ENCODE assay signal across 10 mouse cellular contexts in the genomic region with DNA sequence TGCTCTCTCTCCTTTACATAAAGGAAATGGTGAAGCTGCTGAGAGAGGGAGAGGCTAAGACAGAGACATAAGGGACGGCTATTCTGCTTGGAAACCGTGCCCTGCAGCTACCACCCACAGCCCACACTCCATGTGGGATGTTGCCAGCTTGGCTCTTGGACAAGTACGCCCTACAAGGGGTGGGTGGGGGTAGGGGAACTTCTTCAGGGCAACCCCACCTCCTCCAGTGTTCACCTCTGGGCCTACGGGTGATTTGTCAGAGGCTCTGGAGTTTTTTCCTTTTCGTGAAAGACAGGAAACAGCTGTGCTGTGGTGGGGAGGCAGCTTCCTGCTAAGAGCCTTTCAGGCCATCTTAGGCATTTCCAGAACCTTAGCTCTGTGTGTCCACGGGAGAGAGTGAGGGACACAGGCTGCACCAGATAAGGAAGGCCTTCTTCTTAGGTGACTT. TPM values are rescaled to one million over a fixed set of nuclear protein-coding genes. Genes with fewer than 3 reads are reported as not detected.
DNase-seq lines count a peak whose midpoint lies in the region; ATAC-seq lines count a peak whose summit lies in the region.
"Had no signal": no experiment of that assay in that cellular context is flagged by ENCODE, and none has a peak within 500 bp of the region (broad histone marks: within the 10 kb centered on the region; RNA-seq: fewer than 3 reads in every experiment).

No protein-coding gene starts in this region.

- H3K36me3 ChIP-seq in hindbrain, embryonic 15.5 days: no peaks in the 10 kb centered on the region
- no peaks in the 10 kb centered on the region for H3K36me3 ChIP-seq in hindbrain, embryonic 13.5 days
- H3K36me3 ChIP-seq in forebrain, embryonic 16.5 days (ENCODE audit: control insufficient read depth, insufficient read depth): no peaks in the 10 kb centered on the region
- H3K36me3 ChIP-seq: G1E had no signal

- H3K27me3 ChIP-seq in hindbrain, embryonic 15.5 days: no peaks in the 10 kb centered on the region
- no peaks in the 10 kb centered on the region for H3K27me3 ChIP-seq in hindbrain, embryonic 13.5 days
- H3K27me3 ChIP-seq in forebrain, embryonic 16.5 days (replicated peaks; ENCODE audit: control insufficient read depth, insufficient read depth, low read length): no peaks in the 10 kb centered on the region

- peak; percentile 16 to 25 for DNase-seq in adrenal gland, postnatal 36 days
- DNase-seq in heart, adult 9 months (ENCODE audit: low spot score in 2 of 2): peak; percentile 63 to 78
- DNase-seq in kidney, postnatal 10 days: peak; percentile 68
- peak; percentile 76 for DNase-seq in lung, postnatal 10 days
- DNase-seq in natural killer cell, adult 2 months (ENCODE audit: low spot score in 2 of 2): no peak

- H3K9me3 ChIP-seq in hindbrain, embryonic 15.5 days: no peaks in the 10 kb centered on the region
- H3K9me3 ChIP-seq in hindbrain, embryonic 13.5 days: no peaks in the 10 kb centered on the region
- no peaks in the 10 kb centered on the region for H3K9me3 ChIP-seq in forebrain, embryonic 16.5 days (ENCODE audit: control insufficient read depth, low read length)
- H3K9me3 ChIP-seq: G1E had no signal

- H3K4me3 ChIP-seq in hindbrain, embryonic 15.5 days: no peak overlapping the region
- H3K4me3 ChIP-seq in hindbrain, embryonic 13.5 days: no peak overlapping the region
- H3K4me3 ChIP-seq in forebrain, embryonic 16.5 days (replicated peaks; ENCODE audit: low read length): no peak overlapping the region

- H3K4me2 ChIP-seq in hindbrain, embryonic 15.5 days: no peak overlapping the region
- no peak overlapping the region for H3K4me2 ChIP-seq in hindbrain, embryonic 13.5 days
- no peak overlapping the region for H3K4me2 ChIP-seq in forebrain, embryonic 16.5 days (ENCODE audit: low read length)

- H3K27ac ChIP-seq in hindbrain, embryonic 15.5 days (replicated peaks): 0 out of 2 replicates have a peak overlapping the region, but pooled peaks have one; percentile 25
- no peak overlapping the region for H3K27ac ChIP-seq in hindbrain, embryonic 13.5 days
- H3K27ac ChIP-seq in forebrain, embryonic 16.5 days (ENCODE audit: low read length): no peak overlapping the region

- WGBS in hindbrain, embryonic 15.5 days: 55% methylated on average over 6 of the region's 6 CpGs
- 50% methylated on average over 6 of the region's 6 CpGs for WGBS in hindbrain, embryonic 13.5 days
- 48% methylated on average over 6 of the region's 6 CpGs for WGBS in forebrain, embryonic 16.5 days

- no peak for ATAC-seq in hindbrain, embryonic 15.5 days (ENCODE audit: low FRiP score, low read depth)
- ATAC-seq in hindbrain, embryonic 13.5 days (ENCODE audit: low FRiP score): no peak
- no peak for ATAC-seq in forebrain, embryonic 16.5 days

- H3K9ac ChIP-seq in hindbrain, embryonic 15.5 days: no peak overlapping the region
- H3K9ac ChIP-seq in hindbrain, embryonic 13.5 days: no peak overlapping the region
- no peak overlapping the region for H3K9ac ChIP-seq in forebrain, embryonic 16.5 days (replicated peaks; ENCODE audit: low read depth, low read length)

- no peaks in the 10 kb centered on the region for H3K4me1 ChIP-seq in hindbrain, embryonic 15.5 days (replicated peaks)
- H3K4me1 ChIP-seq in hindbrain, embryonic 13.5 days (replicated peaks): 0 out of 2 replicates have a peak, but pooled peaks cover 2% of the 10 kb centered on the region
- no peaks in the 10 kb centered on the region for H3K4me1 ChIP-seq in forebrain, embryonic 16.5 days (replicated peaks; ENCODE audit: control insufficient read depth, insufficient read depth, low read length)

RNA-seq across cellular contexts. Expression of a gene that starts 17.1 kb away (rescaled TPM):
- 150 and 155 TPM in 2 replicates for polyA plus RNA-seq in hindbrain, embryonic 15.5 days (2015; fragmentation: Nextera tagmentation; extraction: Ambion mirVana)
- 182 and 183 TPM in 2 replicates for polyA plus RNA-seq in hindbrain, embryonic 13.5 days (2015; fragmentation: Nextera tagmentation; extraction: Ambion mirVana)
- total RNA-seq in adrenal gland, postnatal 36 days (2021): 10 to 100 TPM; 62.2 to 63.0 TPM
- 172 and 192 TPM in 2 replicates for polyA plus RNA-seq in forebrain, embryonic 16.5 days (2015; fragmentation: Nextera tagmentation; extraction: Ambion mirVana)

RNA-seq across cellular contexts. Expression of a gene that starts 34.7 kb away (rescaled TPM):
- polyA plus RNA-seq in hindbrain, embryonic 15.5 days (2015; fragmentation: Nextera tagmentation; extraction: Ambion mirVana): 1.3 and 1.6 TPM in 2 replicates
- polyA plus RNA-seq in hindbrain, embryonic 13.5 days (2015; fragmentation: Nextera tagmentation; extraction: Ambion mirVana): 2.1 and 2.8 TPM in 2 replicates
- total RNA-seq in adrenal gland, postnatal 36 days (2021): under 1 TPM in 1 of 2 experiments, not detected in 1; 0.20 TPM
- 0.81 and 1.3 TPM in 2 replicates for polyA plus RNA-seq in forebrain, embryonic 16.5 days (2015; fragmentation: Nextera tagmentation; extraction: Ambion mirVana)
- polyA plus RNA-seq: G1E; small intestine, adult 2 months had no signal

RNA-seq across cellular contexts. Expression of a gene that starts 45.1 kb away (rescaled TPM):
- 39.5 and 41.9 TPM in 2 replicates for polyA plus RNA-seq in hindbrain, embryonic 15.5 days (2015; fragmentation: Nextera tagmentation; extraction: Ambion mirVana)
- 42.5 and 45.5 TPM in 2 replicates for polyA plus RNA-seq in hindbrain, embryonic 13.5 days (2015; fragmentation: Nextera tagmentation; extraction: Ambion mirVana)
- 10 to 100 TPM; 30.0 to 31.3 TPM for total RNA-seq in adrenal gland, postnatal 36 days (2021)
- polyA plus RNA-seq in forebrain, embryonic 16.5 days (2015; fragmentation: Nextera tagmentation; extraction: Ambion mirVana): 43.9 and 44.7 TPM in 2 replicates

Comparison
In these comparisons a context has a peak if more than half of its experiments do, and no peak if none do; other contexts are left out.
1. DNase-seq: peak in adrenal gland, postnatal 36 days (2 of 2), heart, adult 9 months (2 of 2), kidney, postnatal 10 days (single experiment) and lung, postnatal 10 days (single experiment); none in natural killer cell, adult 2 months (0 of 2).